Mouse (Mus musculus): ENCODE data around the gene Otp.

Otp gene

DNA sequence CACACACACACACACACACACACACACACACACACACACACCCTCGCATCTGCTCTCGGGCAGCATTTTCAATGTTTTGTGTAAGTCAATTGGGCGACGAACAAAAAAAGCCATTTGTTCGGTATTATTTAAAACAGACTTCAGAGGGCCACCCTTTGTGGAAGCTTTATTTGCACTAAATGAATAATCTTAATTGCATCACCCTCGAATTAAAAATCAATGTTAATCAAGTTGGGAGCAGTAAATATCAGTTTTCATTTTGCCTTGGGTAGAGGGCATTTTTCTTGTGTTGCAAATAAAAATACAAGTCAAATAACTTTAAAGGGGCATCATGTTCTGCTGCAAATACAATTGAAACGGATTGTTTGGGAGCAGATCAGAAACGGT lies 1.4 kb upstream of the Otp start:
- DNase-seq (ENCODE audit: low read depth), result no peak

DNA sequence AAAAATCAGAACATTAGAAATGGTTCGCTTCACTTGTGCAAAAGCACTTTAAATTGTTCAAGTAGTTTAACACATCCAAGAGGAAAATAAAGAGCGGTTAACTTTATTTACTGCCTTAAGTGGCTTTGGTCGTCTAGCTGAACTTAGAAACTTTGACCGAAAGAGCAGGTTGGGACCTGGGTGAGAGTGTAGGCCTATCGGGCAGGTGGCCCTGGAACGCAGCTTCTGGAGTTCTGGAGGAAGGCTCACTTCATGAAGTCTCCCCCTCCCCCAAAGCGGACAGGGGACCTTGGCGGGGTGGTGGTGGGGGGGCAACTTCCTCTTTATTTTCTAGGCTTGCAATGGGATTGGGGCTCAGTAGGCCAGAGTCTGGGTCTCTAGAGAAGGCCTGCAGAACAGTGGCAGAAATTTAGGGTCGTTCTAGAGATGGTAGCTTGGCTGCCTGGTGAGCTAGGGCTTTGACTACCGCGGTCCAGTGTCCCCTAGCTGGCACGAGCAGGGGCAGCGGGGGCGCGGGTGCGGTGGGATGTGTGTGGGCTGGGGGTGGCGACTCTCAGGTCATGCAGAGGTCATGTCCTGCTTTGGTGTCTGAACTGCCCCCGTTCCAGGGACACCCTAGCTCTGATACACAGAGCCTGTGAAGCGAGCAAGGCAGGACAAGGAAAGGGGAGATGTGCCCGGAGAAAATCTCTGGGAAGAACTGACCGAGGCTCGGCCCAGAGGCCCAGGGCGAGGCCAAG lies 576 bp upstream of the Otp start:
- DNase-seq (ENCODE audit: low read depth), result no peak

DNA sequence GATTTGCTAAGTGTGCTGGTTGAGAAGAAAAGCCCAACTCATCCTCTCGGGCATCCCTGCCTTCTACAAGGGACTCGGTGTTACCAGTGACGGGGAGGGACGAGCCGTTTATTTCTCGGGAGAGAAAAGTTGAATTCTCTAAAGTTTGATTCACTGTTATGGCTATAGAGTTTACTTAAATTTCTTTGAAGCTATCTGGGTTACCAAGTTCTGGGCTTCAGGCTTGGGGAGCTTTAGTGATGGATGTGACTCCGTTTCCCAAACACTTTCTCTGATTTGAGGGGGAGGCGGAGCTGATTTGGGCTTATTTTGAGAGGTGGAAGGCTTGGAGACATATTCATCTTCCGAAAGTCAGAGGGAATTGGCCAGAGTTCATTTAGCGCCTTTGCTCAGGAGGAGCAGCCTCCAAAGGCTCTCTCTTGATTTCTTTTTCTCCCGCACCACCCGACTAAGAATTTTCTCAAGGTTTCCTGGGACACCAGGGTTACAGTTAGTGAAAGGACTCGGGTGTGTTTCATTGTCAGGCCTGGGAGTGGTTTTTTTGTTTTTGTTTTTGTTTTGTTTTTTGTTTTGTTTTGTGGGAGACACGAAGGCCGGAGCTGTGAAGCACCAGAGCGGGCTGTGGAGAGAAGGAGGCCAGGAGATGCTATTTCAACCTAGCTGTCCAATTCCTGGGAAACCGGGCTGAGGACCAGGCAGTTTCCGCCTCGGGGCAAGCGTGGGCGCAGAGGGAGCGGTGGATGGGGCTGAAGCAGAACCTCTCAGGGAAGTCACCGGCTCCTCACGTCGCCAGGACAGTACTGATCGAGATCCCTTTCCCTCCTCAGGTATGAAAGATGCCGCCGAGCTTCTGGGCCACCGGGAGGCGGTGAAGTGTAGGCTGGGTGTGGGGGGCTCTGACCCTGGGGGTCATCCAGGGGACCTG lies 1.1 kb downstream of the Otp start:
- DNase-seq (ENCODE audit: low read depth), result no peak

DNA sequence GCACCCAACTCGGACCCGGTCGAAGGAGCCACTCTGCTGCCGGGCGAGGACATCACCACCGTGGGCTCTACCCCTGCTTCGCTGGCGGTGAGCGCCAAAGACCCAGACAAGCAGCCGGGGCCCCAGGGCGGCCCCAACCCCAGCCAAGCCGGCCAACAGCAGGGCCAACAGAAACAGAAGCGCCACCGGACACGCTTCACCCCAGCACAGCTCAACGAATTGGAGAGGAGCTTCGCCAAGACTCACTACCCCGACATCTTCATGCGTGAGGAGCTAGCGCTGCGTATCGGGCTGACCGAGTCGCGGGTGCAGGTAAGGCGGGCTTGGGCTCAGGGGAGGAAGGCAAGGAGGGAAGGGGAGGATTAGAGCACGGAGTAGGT lies 1.8 kb downstream of the Otp start:
- no peak for DNase-seq (ENCODE audit: low read depth)

DNA sequence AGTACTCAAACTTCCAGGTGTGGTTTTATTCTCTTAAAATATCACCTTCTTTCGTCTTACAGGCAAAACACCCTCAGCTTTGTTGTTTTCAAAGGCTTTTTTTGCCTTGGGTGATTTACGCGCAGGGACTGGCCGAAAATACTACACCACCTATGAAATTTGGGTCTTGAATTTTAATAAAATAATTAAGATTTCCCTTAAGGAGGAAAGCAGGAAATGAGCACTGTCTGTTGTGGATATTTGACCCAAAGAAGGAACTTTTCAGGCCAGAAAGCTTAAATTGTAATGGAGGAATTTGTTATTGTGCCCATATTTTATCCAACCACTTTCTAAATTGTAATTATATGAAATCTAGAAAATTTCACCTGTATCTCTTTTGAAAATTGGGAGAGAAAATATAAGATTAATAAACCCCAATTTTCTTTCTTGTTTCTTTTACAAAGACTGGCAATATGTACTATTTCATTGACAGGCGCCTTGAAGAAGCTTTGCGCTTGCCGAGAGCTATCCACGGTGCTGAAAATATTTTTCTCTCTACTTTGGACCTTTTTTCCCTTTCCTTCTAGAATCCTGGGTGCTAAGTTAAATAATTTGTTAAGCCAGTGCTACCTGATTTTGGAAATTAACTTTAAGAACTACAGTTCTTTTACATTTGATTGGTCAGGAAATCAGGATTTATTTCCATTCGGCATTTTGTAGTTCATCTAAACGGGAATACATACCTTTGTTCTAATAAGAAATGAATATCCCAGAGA lies 2.8 kb downstream of the Otp start:
- no peak for DNase-seq (ENCODE audit: low read depth)

DNA sequence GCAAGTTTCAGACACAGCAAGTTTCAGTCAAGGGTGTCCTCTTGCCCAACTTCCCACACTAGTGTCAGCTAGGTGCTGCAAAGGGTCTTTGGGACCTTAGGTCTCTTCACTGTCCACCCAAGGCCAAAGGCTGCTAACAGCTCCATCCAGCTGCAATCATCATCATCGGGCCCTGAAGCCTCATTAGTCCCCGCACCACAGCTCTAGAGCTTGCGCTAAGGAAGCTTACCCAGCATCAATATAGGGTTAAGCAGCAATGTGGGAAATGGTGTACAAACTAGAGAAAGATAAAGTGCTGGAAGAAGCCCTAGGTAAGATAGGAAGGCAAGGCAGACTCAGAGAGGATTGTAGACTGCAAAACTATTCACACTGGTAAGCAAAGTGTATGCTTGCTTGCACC lies 5.8 kb downstream of the Otp start:
- DNase-seq (ENCODE audit: low read depth), result no peak

DNA sequence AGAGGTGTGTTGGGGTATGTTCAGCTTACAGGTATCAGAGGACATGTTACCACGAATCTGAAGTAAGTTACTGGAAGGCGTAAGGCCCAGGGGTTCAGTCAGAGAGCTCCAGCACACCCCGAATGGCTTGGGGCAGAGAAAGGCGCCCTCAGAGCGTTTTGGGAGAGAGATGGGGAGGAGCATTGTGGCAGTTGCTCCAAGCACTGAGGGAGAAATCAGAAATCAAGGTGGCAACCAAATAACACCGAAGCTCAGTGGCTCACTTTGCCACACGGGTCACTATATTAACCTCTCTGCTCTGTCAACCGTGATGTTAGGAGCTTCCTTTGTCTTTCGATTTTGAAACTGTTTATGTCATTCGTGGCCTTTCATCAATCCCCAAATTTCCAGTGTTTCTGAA lies 6.8 kb downstream of the Otp start:
- no peak for DNase-seq (ENCODE audit: low read depth)

DNA sequence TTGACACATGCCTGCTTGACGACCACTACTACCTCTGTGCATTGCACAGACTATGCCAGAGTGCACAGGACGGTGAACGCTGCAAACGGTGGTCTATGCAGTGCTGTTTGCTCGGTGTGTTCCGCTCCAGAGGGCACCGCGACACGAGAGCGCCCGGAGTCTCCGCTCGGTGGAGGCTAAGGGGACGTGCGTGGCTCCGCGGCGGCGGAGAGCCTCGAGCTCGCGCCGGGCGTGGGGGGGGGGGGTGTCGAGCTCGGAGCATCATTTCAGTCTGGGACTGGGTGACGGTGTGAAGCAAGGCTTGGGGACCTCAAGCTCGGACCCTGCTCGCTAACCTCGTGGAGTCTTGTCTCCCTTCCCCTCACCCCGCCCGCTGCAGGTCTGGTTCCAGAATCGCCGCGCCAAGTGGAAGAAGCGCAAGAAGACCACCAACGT lies 7.3 kb downstream of the Otp start:
- DNase-seq (ENCODE audit: low read depth), result no peak

DNA sequence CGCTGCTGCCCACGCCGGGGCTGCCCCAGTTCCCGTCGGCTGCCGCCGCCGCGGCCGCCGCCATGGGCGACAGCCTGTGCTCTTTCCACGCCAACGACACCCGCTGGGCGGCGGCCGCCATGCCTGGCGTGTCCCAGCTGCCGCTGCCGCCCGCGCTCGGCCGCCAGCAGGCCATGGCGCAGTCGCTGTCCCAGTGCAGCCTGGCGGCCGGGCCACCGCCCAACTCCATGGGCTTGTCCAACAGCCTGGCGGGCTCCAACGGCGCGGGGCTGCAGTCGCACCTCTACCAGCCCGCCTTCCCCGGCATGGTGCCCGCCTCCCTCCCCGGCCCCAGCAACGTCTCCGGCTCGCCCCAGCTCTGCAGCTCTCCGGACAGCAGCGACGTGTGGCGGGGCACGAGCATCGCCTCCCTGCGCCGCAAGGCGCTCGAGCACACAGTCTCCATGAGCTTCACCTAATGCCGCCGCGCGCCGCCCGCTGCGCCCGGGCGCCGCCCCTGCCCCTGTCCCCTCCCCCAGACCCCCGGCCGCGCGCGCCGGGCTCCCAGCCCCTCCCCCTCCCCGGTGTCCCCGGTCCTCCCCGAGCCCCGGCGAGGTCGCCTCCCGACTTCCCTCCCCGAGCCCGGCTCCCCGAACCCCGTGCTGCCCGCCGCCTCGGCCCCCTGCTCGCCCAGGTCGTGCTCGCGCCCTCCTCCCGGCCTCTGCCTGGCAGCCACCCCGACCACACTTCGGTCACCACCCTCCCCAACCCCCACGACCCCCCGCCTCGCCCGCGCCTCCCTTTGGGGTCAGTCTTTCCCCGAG lies 8.0 kb downstream of the Otp start:
- DNase-seq (ENCODE audit: low read depth), result no peak

DNA sequence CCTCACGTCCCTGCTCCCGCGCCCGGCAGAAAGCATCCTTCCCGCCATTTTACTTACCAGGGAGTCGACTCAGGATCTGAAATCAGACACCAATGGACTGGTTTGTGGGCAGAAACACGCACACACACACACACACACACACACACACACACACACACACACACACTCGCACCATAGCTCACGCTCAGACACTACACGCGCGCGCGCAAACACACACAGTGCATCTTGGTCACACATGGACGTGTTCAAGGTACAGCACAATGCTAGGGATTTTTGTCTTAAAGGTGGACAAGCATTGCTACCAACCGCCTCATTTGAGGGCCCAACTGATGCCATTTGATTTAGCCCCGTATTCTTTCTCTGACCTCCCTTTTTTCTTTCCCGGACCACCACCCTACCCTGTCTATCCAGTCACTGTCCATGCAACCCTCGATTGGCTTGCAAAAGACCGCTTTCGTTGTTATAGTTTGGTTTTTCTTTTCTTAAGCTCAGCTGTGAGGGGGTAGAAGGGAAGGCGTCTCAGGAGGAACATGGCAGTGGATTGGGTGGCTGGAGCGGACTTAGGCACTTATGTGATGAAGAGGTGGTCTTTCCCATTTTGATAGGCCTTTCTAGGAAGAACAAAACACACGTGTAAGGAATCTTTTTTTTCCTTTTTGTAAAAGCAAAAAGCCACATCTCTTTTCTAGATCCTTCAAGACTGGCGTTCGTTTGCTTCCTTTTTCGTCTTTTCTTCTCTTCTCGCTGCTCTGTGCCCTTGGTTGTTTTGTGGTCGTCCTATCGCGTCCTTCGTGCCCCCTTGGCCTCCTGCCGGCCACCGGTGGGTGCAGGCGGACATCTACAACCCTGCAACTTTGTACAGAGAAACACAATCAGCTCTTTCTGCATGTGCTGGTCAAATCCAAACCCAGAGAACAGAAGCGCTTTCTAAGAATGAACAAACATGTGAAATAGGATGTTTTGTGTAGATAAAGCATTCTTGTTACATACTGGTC lies 8.9 kb downstream of the Otp start:
- no peak for DNase-seq (ENCODE audit: low read depth)

DNA sequence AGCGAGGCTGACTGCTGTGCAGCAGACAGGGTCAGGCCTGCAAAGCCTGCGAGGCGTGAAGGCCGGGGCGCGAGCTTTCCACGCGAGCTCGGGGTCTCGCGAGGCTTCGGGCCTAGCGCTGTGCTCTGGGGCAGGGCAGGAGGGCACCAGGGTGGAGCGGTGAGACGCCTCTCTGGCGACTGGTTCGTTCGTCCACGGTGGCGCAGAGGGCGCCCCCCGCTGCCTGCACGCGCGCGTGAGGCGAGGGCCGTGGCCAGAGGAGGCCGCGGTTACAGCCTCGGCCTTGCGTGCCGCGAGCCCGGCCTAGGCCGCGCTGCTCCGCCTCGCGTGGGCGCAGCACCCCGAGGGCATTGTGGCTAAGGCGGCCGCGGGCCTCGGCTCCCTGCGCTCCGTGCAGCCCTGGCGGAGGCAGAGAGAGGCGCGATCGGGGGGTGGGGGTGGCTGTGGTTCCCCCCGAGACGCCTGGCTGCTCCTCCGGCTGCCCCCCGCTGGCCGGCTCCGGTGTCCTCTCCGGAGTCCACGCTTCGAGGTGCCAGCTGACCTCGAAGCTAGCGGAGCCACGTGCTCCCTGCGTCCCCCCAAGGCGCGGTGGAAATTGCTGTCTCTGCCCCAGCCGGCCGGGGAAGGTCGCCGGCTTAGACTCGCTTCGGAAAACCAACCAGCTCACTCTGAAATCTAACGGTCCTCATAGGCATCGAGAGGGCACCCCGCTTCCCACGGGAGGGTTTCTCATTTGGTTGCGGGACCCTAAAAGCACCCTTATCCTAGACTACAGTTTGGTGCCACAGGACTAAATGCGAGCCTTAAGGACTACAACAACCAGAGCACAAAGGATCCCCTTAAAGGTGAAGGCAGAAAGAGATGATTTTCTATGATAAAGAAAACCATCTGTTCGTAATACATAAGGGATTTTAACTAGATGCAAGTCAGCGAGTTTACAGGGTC lies 10.2 kb downstream of the Otp start:
- no peak for DNase-seq (ENCODE audit: low read depth)

DNA sequence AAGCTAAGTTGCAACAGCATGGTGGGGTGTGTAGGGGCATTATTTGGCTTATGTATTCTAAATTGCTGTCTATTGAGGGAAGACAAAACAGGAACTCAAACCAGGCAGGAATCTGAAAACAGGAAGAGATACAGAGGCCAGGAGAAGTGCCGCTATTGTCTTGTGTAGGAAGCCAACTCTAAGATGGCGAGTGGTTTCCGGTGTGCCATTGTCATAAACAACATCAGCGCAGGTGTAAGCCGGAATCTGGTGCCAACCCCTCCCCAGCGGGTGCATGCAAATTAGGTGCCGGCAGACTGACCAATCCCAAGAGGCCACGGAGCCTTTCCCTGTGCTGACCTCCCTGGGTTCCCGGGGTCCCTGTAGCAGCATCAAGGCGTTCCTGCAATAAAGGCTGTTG lies 32.4 kb downstream of the Otp start:
- no peak for DNase-seq (ENCODE audit: low read depth)

DNA sequence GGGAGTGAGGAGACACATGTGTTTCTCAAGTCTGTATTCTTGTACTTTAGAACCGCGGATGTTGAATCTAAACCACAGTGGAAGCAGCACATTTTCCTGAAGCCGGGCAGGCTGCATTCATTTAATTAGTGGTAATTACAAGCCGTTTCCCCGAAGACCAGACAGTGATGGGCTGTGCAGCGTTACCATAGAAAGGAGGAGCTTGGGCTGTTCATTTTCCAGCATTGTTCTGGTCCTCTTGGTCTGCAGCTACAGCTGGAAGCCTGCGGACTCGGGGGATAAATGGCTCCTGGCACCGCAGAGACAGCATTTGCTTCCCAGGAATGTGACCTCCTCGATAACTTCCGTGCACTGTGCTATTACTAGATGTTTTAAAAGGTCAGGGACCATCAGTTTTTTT lies 37.6 kb downstream of the Otp start:
- no peak for DNase-seq (ENCODE audit: low read depth)

DNA sequence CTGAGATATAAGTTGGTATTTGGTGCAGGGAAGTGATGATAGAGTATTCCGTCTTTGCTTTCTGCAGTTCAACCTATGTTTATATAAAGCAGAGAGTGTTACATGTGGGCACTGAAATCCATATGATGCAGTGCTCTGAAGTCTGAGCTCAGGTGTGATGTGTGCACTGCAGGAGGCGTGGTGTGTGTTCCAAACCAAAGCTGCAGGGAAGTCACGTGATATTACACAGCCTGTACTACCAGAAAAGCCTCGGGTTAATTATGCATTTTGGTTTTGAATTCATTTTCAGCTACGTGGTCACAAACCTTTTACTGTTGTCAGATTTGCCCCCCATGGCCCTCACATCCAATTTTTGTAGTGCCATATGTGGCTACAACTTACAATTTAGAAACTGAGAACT lies 40.3 kb downstream of the Otp start:
- DNase-seq (ENCODE audit: low read depth), result no peak

DNA sequence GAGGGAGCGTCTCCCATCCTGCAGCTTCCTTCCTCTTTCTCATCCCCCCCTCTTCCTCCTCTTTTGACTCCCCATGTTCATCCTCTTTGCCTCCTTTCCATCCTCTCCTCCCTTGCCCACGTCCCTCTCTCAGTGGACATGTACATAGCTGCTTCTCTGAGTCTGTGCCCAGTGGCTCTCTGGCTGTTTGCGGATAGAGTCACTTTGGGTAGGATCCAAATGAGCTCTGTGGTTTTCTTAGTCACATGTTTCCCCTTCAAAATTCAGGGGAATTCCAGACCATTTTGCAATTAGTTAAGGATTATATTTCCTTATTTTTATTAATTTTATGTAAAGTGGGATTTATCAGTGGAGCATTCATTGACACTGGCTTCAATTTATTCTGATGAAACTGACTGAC lies 52.7 kb downstream of the Otp start:
- no peak for DNase-seq (ENCODE audit: low read depth)

Measured in naive thymus-derived CD4-positive, alpha-beta T cell, adult 2 months (primary cell).